Mouse (Mus musculus) brain, embryonic 14.5 days (tissue): ENCODE measurements at regions not wholly inside any gene's neighbourhood (a gene's known extent, or its start where the extent isn't known, plus 50 kb on each side); places are given as distances from the start of the nearest gene placed in this dataset.

Source experiments
- CTCF ChIP-seq: fragments of 200-500 bp; IDR thresholded peaks from 2 replicates; pipeline ENCODE4 v1.5.1; 2012; ENCODE audit warnings: inconsistent platforms, mild to moderate bottlenecking, moderate library complexity, borderline replicate concordance; ENCODE audit not compliant: insufficient read depth, insufficient read length; ENCODE audit errors: extremely low read depth
- POLR2A ChIP-seq: fragments of 200-500 bp; IDR thresholded peaks from 2 replicates; pipeline ENCODE4 v1.6.1; 2012; ENCODE audit warnings: mild to moderate bottlenecking, inconsistent platforms, borderline replicate concordance; ENCODE audit not compliant: poor library complexity, insufficient read depth, insufficient read length, severe bottlenecking; ENCODE audit errors: extremely low read depth

- no peak for TF ChIP-seq CTCF
- no peak for TF ChIP-seq POLR2A
Measured at GRCm38 (mm10) chr1:18758347-18759129, 344.3 kb upstream of the Tfap2d start.
